Mouse (Mus musculus) lung, embryonic 15.5 days (tissue): ENCODE results near the gene Dennd4a. TPM values are rescaled to one million over a fixed set of nuclear protein-coding genes. Genes with fewer than 3 reads are reported as not detected.
A peak's percentile ranks its signal among the peaks of the same experiment; 100 is the strongest.

ENCODE experiments used
- ATAC-seq: fragments of 200-750 bp; cut with Nextera tagmentation; 2 replicates; pipeline ENCODE4 v1.8.0; 2017; ENCODE audit warnings: moderate number of reproducible peaks, borderline replicate concordance; ENCODE audit not compliant: low FRiP score, low TSS enrichment; ENCODE audit errors: extremely low read depth
- H3K27ac ChIP-seq: fragments of 300-500 bp; sonication (generic); 2 replicates; pipeline ENCODE4 v1.5.1; 2015; ENCODE audit warnings: moderate library complexity, mild to moderate bottlenecking, inconsistent platforms
- H3K27me3 ChIP-seq: fragments of 300-500 bp; sonication (generic); 2 replicates; pipeline ENCODE4 v1.6.1; 2015; ENCODE audit warnings: inconsistent platforms
- H3K36me3 ChIP-seq: fragments of 300-500 bp; sonication (generic); 2 replicates; pipeline ENCODE4 v1.6.1; 2015; ENCODE audit warnings: inconsistent platforms
- H3K4me1 ChIP-seq: fragments of 300-500 bp; sonication (generic); 2 replicates; pipeline ENCODE4 v1.6.1; 2015; ENCODE audit warnings: inconsistent platforms
- H3K4me2 ChIP-seq: fragments of 300-500 bp; sonication (generic); 2 replicates; pipeline ENCODE4 v1.6.1; 2015; ENCODE audit warnings: inconsistent platforms, mild to moderate bottlenecking, moderate library complexity
- H3K4me3 ChIP-seq: fragments of 300-500 bp; sonication (generic); 2 replicates; pipeline ENCODE4 v1.5.1; 2015; ENCODE audit warnings: mild to moderate bottlenecking, inconsistent platforms
- H3K9ac ChIP-seq: fragments of 300-500 bp; sonication (generic); 2 replicates; pipeline ENCODE4 v1.6.1; 2015; ENCODE audit warnings: inconsistent platforms
- H3K9me3 ChIP-seq: fragments of 300-500 bp; sonication (generic); 2 replicates; pipeline ENCODE4 v1.6.1; 2016; ENCODE audit warnings: inconsistent platforms
- WGBS: fragments of 180-500 bp; shearing (Covaris S2); methylation state at CpG from one replicate; pipeline ENCODE4 v1.1.7; 2015; 5-methylcytosine and 5-hydroxymethylcytosine counted together
- polyA plus RNA-seq: library from polyadenylated mRNA; unstranded; fragments of >200 nt; fragmentation: Nextera tagmentation; extraction: Ambion mirVana; gene quantifications from 2 replicates; pipeline ENCODE4 v1.2.1, GENCODE M21; 2015

Gene Dennd4a
- polyA plus RNA-seq, 1 experiment from 2014 or later: 8.4 TPM

GRCm38 (mm10) chr9:64934015-64934754 lies 123.0 kb downstream of the Dennd4a start:
- no peaks in the 10 kb centered on the region for H3K9me3 ChIP-seq
- no peak overlapping the region for H3K9ac ChIP-seq
- peak overlapping the region; percentile 35; the same call in 1 of the 2 replicates for H3K27ac ChIP-seq
- ATAC-seq: peak; percentile 50; the same call in 1 of the 2 replicates
- H3K27me3 ChIP-seq: no peaks in the 10 kb centered on the region
- peaks cover 22% of the 10 kb centered on the region for H3K4me1 ChIP-seq
- no peaks in the 10 kb centered on the region for H3K36me3 ChIP-seq
- no peak overlapping the region for H3K4me2 ChIP-seq
- no peak overlapping the region for H3K4me3 ChIP-seq
- WGBS: 32% methylated on average over 15 of the region's 15 CpGs

- Histone ChIP-seq H3K36me3 (no peaks in the 10 kb centered on the region), H3K9ac (no peak overlapping the region), H3K9me3 (no peaks in the 10 kb centered on the region), H3K27ac (no peak overlapping the region), H3K27me3 (no peaks in the 10 kb centered on the region), H3K4me2 (no peak overlapping the region), H3K4me3 (no peak overlapping the region), H3K4me1 (peaks cover 38% of the 10 kb centered on the region)
- no peak for ATAC-seq
- WGBS: 7% methylated on average over 6 of the region's 6 CpGs
Observed at GRCm38 (mm10) chr9:64936508-64936907, 125.4 kb downstream of the Dennd4a start.

- no peak overlapping the region for H3K4me3 ChIP-seq
- no peak overlapping the region for H3K4me2 ChIP-seq
- no peak for ATAC-seq
- H3K9ac ChIP-seq: no peak overlapping the region
- WGBS: 51% methylated on average over 5 of the region's 5 CpGs
- no peaks in the 10 kb centered on the region for H3K9me3 ChIP-seq
- peaks cover 46% of the 10 kb centered on the region for H3K4me1 ChIP-seq
- no peaks in the 10 kb centered on the region for H3K36me3 ChIP-seq
- H3K27me3 ChIP-seq: no peaks in the 10 kb centered on the region
- H3K27ac ChIP-seq: no peak overlapping the region
Observed at GRCm38 (mm10) chr9:64937491-64937890, 126.4 kb downstream of the Dennd4a start.

- 64% methylated on average over 5 of the region's 5 CpGs for WGBS
- no peaks in the 10 kb centered on the region for H3K36me3 ChIP-seq
- H3K4me2 ChIP-seq: no peak overlapping the region
- ATAC-seq: no peak
- no peaks in the 10 kb centered on the region for H3K9me3 ChIP-seq
- no peak overlapping the region for H3K27ac ChIP-seq
- peaks cover 39% of the 10 kb centered on the region for H3K4me1 ChIP-seq
- no peak overlapping the region for H3K4me3 ChIP-seq
- no peak overlapping the region for H3K9ac ChIP-seq
- no peaks in the 10 kb centered on the region for H3K27me3 ChIP-seq
Observed at GRCm38 (mm10) chr9:64938535-64938934, 127.4 kb downstream of the Dennd4a start.

GRCm38 (mm10) chr9:64939281-64939680 lies 128.1 kb downstream of the Dennd4a start:
- Histone ChIP-seq H3K36me3 (no peaks in the 10 kb centered on the region), H3K9me3 (no peaks in the 10 kb centered on the region), H3K27ac (no peak overlapping the region), H3K4me3 (no peak overlapping the region), H3K4me2 (no peak overlapping the region), H3K27me3 (no peaks in the 10 kb centered on the region), H3K4me1 (peaks cover 32% of the 10 kb centered on the region), H3K9ac (no peak overlapping the region)
- no peak for ATAC-seq
- 27% methylated on average over 4 of the region's 4 CpGs for WGBS

GRCm38 (mm10) chr9:64939790-64940189 lies 128.7 kb downstream of the Dennd4a start:
- no peak for ATAC-seq
- 74% methylated on average over 2 of the region's 2 CpGs for WGBS
- no peaks in the 10 kb centered on the region for H3K36me3 ChIP-seq
- H3K4me1 ChIP-seq: peaks cover 27% of the 10 kb centered on the region
- no peak overlapping the region for H3K4me2 ChIP-seq
- no peak overlapping the region for H3K9ac ChIP-seq
- no peaks in the 10 kb centered on the region for H3K9me3 ChIP-seq
- no peak overlapping the region for H3K4me3 ChIP-seq
- no peak overlapping the region for H3K27ac ChIP-seq
- no peaks in the 10 kb centered on the region for H3K27me3 ChIP-seq

- Histone ChIP-seq H3K36me3 (no peaks in the 10 kb centered on the region), H3K27me3 (no peaks in the 10 kb centered on the region), H3K4me3 (no peak overlapping the region), H3K9me3 (no peaks in the 10 kb centered on the region), H3K4me1 (peaks cover 27% of the 10 kb centered on the region), H3K27ac (peak overlapping the region; percentile 68), H3K4me2 (no peak overlapping the region), H3K9ac (no peak overlapping the region)
- 0 out of 2 replicates have a peak, but pooled peaks have one; percentile 31 for ATAC-seq
- 38% methylated on average over 11 of the region's 11 CpGs for WGBS
Observed at GRCm38 (mm10) chr9:64940731-64941346, 129.7 kb downstream of the Dennd4a start.

GRCm38 (mm10) chr9:64941650-64942049 lies 130.5 kb downstream of the Dennd4a start:
- no peaks in the 10 kb centered on the region for H3K36me3 ChIP-seq
- H3K4me1 ChIP-seq: peaks cover 27% of the 10 kb centered on the region
- no peak overlapping the region for H3K4me3 ChIP-seq
- peak overlapping the region; percentile 68 for H3K27ac ChIP-seq
- WGBS: 63% methylated on average over 4 of the region's 4 CpGs
- no peaks in the 10 kb centered on the region for H3K27me3 ChIP-seq
- H3K9me3 ChIP-seq: no peaks in the 10 kb centered on the region
- H3K9ac ChIP-seq: no peak overlapping the region
- no peak overlapping the region for H3K4me2 ChIP-seq
- ATAC-seq: no peak

GRCm38 (mm10) chr9:64943997-64944396 lies 132.9 kb downstream of the Dennd4a start:
- Histone ChIP-seq H3K9ac (no peak overlapping the region), H3K27me3 (no peaks in the 10 kb centered on the region), H3K4me1 (peaks cover 26% of the 10 kb centered on the region), H3K9me3 (no peaks in the 10 kb centered on the region), H3K36me3 (no peaks in the 10 kb centered on the region), H3K27ac (no peak overlapping the region), H3K4me3 (no peak overlapping the region), H3K4me2 (no peak overlapping the region)
- WGBS: 30% methylated on average over 11 of the region's 11 CpGs
- ATAC-seq: no peak

GRCm38 (mm10) chr9:64947483-64948095 lies 136.4 kb downstream of the Dennd4a start:
- no peak overlapping the region for H3K4me2 ChIP-seq
- H3K9ac ChIP-seq: no peak overlapping the region
- no peaks in the 10 kb centered on the region; the same call in 1 of the 2 replicates for H3K4me1 ChIP-seq
- no peaks in the 10 kb centered on the region for H3K9me3 ChIP-seq
- H3K27me3 ChIP-seq: peaks cover 5% of the 10 kb centered on the region
- no peak for ATAC-seq
- H3K4me3 ChIP-seq: no peak overlapping the region
- 80% methylated on average over 9 of the region's 9 CpGs for WGBS
- no peak overlapping the region for H3K27ac ChIP-seq
- H3K36me3 ChIP-seq: no peaks in the 10 kb centered on the region

GRCm38 (mm10) chr9:64951161-64951657 lies 140.1 kb downstream of the Dennd4a start, which contains the start of gene Slc24a1:
Gene Slc24a1 (minus strand): TSS chr9:64951607.
- Histone ChIP-seq H3K4me2 (peak within 1 kb of the TSS; percentile 36; the same call in 1 of the 2 replicates), H3K27me3 (peaks cover 5% of the 10 kb centered on the region), H3K9me3 (no peaks in the 10 kb centered on the region), H3K36me3 (no peaks in the 10 kb centered on the region), H3K9ac (no peak within 1 kb of the TSS), H3K4me1 (peaks cover 1% of the 10 kb centered on the region; the same call in 1 of the 2 replicates), H3K4me3 (no peak within 1 kb of the TSS), H3K27ac (peak within 1 kb of the TSS; percentile 71)
- no peak for ATAC-seq
- WGBS: 30% methylated on average over 11 of the region's 11 CpGs

GRCm38 (mm10) chr9:64952055-64952454 lies 140.9 kb downstream of the Dennd4a start:
- no peaks in the 10 kb centered on the region for H3K36me3 ChIP-seq
- peak overlapping the region; percentile 36; the same call in 1 of the 2 replicates for H3K4me2 ChIP-seq
- H3K9ac ChIP-seq: no peak overlapping the region
- no peak overlapping the region for H3K4me3 ChIP-seq
- no peak overlapping the region for H3K27ac ChIP-seq
- WGBS: 16% methylated on average over 5 of the region's 5 CpGs
- ATAC-seq: no peak
- H3K27me3 ChIP-seq: peaks cover 5% of the 10 kb centered on the region
- H3K9me3 ChIP-seq: no peaks in the 10 kb centered on the region
- peaks cover 6% of the 10 kb centered on the region; the same call in 1 of the 2 replicates for H3K4me1 ChIP-seq
